Mouse (Mus musculus) ovary, postnatal 14 days (tissue): ENCODE results near the gene Chst11.

ENCODE experiments used
- DNase-seq: peaks from one replicate; pipeline ENCODE4 v3.0.0; 2022; ENCODE audit warnings: low spot score

Chst11 gene

DNA sequence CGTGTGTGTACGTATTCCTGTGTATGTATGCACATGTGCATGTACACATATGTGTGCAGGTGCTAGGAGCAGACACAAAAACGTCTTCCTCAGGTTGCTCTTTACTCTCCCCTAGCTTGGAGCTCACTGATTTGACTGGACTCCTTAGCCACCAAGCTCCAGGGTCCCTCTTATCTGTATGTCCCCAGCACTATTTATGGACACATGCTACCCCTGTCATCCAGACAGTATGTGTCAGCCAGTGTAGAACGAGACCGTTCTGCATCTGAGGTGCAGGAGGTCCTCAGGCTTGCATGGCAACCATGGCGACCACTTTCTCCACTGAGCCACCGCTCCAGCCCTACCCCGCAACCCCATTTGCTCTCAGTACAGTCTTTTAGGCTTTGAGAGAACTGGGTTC lies 93.4 kb downstream of the Chst11 start:
- DNase-seq: no peak

DNA sequence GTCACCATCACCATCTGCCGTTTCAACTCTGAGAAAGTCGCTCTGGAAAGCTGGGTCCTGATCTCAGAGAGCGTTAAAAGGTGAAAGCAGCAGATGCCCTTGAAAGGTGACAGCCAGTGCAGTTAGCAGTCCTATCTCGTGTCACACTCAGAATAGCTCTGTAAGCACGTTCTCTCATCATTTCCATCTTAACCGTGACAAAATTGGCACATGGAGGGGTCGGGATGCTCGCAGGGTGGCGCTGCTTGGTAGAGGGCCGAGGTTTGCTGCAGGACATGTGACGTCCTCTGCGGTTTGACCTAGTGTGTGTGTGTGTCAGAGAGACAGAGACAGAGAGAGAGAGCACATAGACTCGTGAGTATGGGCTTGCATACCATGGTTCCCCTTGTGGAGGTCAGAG lies 94.5 kb downstream of the Chst11 start:
- no peak for DNase-seq

DNA sequence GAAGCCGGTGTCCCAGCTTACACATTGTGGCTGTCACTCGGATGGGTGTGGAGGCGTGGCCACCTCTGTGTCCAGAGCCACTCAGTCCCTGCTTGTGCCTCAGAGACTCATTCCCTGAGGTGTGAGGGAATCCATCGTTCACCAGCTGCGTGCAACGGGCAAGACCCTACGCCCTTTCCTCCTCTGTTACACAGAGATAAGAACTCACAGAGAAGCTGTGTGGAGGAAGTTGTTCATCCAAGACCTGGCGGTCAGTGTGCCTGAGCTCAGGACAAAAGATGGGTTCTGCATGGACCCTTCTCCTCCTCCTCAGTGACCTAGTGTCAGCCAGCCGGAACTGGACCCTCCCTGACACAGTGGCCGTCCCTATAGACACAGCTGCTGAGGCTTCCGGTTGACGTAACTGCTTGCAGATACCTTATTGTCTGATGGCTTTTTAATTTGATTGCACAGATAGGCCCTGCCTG lies 95.0 kb downstream of the Chst11 start:
- DNase-seq: no peak

DNA sequence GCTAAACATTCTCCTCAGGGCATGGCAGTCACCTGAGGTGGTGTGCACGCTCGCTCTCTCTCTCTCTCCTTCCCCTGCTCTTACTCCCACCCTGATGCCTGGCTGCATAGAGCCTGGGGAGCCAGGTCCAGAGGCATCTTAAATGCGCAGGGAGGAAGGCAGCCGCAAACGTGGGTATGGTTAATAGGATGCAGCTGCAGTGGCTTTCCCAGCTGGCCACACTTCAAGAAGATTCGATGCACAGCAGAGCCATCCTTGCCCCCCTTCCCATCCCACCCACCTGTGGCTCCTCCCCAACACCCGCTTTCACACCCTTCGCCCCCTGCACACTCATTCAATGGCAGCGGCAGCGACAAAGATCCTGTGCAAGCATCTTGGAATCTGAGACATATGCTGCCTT lies 95.6 kb downstream of the Chst11 start:
- DNase-seq: no peak

DNA sequence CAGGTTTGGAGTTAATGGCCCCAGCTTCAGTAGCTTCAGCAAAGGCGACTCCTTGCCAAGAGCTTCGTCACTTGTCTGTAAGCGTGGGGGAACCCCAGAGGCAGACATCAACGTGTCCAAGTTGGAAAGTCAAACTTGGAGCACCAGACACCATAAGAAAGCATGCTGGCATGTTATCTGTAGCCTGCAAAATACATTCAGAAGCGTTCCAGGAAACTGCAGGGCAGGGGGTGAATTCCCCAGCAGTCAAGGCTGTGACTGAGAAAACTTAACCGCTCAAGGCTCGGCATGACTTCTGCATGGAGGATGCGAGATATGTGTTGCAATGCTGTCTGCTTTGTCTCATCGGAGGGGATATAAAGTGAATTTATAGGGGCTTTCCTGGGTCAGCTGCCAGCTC lies 98.6 kb downstream of the Chst11 start:
- peak; percentile 25 for DNase-seq

DNA sequence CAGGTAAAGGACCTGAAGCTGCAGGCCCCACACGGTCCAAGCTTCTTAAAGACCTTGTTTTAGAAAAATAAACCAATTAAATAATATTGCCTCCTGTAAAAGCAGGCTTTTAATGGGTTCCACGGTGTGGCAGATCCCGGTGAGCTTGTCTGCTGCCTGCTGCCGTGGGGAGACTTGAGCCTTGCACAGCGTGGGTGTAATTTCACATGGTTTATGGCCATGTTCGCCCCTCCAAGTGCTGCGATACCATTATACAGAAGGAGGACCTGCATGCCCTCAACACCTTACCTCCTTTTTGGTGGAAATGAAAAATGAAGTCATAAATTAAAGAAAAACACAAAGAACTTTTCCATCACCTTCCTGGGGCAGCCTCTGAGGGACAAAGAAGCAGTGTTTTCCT lies 103.0 kb downstream of the Chst11 start:
- no peak for DNase-seq

DNA sequence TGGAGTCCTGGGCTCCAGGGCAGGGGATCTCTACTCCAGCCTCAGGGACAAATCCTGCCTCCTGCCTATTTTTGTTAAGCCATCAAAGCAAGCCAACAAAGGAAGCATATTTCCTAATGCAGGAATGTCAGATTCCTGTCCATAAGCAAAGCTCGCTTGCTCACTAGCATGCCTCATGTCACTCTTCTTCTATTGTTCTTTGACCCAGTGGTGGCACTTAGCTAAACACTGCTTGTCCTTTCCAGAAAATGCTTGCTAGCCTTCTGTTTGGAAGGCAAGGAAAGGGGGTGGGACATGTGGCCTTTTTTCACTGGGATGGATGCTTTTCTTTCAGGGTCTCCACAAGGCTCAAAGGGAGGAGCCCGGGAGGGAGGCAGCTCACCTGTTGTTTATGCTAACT lies 103.5 kb downstream of the Chst11 start:
- DNase-seq: no peak

DNA sequence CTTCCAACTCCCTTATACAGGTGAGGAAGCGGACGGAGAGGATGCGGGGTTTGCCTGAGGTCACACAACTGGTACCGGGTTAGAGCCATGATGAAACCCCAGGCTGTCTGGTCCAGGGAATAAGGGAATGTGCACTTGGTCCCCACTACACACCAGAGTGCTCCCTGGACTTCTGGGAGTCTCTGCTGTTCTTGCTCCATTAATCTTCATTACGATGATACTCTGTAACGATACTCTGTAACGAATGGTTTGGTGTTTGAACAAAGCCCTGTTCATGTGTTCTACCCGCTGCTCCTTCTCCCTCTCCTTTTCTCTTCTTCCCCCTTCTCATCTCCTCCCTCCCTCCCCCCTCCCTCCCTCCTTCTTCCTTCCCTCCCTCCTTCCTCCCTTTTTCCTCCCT lies 104.9 kb downstream of the Chst11 start:
- no peak for DNase-seq

DNA sequence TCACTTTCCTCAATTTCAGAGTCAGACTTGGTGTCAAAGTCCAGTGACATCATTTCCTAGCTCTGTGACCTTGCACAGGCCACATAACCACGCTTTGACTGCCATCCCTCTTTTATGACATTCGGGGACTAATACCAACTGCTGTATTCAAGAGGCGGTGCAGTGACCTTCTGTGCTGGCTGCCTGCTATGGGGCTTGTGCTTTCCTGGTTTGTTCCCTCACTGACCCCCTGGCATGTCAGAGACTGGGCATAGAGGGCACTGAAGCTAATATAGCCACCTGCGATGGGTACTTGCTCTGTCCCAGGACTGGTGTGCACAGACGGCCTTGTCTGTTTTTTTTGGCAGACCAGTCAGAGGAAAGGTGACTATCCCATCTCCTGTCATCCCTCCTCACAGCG lies 108.4 kb downstream of the Chst11 start:
- no peak for DNase-seq

DNA sequence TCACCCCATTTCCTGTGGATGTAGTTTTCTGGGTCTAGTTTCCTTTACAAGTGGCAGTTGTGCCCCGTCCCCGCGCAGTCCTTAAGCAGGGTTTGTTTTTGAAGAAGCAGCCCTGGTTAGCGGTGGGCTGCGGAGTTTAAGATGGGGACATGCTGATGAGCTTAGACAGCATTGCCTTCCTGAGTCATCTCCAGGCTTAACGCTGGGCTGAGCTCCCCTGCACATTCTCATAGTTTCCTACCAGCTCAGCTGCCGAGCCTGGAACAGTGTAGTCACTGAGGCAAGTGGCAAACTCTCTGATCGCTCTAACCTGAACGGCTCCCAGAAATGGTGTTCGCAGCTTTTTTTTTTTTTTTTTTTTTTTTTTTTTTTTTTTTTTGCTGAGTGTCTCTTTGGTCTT lies 109.0 kb downstream of the Chst11 start:
- no peak for DNase-seq

DNA sequence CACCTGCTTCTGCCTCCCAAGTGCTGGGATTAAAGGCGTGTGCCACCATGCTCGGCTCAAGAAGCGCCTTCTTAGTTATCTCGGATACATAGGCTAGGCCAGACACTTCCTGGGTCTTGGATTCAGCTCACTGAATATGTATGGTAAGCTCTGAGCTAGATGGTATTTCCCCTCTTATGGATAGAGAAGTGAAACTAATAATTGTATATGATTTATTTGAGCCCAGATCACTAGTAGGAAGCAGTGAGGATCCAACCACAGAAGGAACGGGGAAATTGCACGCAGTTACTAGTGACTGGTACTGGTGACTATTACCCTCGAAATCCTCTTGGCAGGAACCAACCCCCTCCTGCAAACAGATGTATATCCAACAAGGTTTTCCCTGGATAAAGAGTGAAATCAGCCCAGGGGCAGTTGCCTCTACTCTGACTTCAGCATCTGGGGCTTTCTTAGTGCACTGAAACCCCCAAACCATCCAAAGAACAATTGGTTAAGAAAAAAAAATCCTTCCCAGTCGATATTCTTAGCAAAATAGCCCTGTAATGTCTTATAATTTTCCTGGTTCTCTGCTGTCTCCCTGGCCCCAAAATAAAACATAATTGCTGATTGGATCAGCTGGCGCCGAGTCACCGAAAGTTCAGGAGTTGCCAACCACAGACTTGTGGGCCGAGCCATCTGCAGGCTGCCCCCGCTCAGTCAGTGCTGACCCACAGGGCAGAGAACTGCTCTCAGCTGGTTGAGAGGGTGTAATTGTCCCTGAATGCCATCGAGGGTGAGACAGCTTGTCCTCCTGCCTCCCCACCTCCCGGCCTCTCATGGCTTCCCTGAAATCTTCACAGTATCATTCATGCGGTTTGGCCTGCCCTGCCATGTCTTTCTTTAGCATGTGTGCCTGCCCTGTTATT lies 109.8 kb downstream of the Chst11 start:
- DNase-seq: no peak

DNA sequence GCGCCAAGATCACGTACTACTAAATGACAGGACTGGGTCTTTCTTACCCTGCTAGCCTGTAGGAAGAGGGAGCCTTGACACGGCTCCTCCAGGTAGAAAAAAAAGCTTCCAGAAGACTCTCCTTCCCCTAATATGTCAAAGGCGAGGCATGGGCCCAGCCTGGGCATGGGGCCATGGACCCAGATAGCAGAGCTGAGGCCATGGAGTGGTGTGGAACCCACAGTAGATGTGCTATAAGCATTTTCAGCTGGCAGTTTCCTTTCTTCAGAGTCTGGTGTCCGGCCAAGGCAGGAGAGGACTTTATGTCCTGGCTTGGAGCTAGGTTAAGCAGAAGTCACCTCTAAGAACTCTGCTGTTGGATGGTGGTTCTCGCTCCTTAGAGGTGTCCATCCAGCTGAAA lies 111.0 kb downstream of the Chst11 start:
- no peak for DNase-seq

DNA sequence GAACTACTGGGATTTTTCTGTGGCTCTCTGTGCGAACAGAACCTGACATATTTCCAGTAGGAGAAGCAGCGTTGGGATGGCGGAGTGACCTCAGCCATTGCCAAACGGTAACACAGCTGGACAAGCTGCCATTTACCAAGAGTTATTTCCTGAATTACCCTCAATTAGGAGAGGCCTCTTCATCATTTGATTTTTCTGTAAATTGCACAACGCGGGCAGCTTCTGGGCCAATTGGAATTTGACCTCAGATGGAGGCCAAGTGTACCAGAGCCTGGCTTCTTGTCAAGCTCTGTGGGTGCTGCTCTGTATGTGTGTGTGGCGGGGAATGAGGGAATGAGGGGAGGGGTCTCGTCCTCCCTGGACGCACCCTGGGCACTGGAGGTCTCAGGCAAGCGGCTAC lies 113.6 kb downstream of the Chst11 start:
- DNase-seq: no peak

DNA sequence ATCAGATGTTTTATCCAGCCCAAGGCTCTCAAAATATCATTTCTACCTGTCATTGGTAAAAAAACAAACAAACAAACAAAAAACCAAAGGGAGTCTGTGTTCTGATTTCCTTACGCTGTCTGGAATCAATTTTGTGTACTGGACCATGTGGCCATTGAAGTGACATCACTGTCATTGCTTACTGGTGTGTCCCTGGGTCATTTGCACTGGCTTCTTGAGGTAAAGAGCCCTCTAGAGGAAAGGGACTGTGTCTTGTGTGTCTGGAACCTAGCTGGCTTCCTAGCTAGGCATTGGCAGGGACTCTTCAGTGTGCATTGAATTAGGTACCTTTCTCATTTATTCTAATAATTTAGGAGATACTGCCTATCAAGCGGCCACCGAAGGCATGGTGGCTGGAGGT lies 114.4 kb downstream of the Chst11 start:
- no peak for DNase-seq

DNA sequence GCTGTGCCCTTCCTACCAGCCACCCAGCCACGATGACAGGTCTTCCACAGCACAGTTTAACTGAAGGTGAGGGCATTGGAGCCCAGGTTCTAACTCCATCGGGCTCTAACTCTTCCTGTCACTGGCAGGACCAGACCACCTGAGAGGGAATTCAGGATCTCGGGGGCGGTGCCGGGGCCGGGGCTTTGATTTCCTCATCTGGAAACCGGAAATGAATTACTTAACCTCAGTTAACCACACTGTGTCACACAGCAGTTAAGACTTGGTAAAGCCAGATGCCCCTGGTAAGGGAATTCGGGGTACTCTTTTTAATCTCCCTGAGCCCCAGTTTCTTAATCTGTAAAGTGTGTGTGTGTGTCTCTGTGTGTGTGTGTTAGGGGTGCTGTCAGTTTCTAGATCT lies 115.6 kb downstream of the Chst11 start:
- DNase-seq: no peak

DNA sequence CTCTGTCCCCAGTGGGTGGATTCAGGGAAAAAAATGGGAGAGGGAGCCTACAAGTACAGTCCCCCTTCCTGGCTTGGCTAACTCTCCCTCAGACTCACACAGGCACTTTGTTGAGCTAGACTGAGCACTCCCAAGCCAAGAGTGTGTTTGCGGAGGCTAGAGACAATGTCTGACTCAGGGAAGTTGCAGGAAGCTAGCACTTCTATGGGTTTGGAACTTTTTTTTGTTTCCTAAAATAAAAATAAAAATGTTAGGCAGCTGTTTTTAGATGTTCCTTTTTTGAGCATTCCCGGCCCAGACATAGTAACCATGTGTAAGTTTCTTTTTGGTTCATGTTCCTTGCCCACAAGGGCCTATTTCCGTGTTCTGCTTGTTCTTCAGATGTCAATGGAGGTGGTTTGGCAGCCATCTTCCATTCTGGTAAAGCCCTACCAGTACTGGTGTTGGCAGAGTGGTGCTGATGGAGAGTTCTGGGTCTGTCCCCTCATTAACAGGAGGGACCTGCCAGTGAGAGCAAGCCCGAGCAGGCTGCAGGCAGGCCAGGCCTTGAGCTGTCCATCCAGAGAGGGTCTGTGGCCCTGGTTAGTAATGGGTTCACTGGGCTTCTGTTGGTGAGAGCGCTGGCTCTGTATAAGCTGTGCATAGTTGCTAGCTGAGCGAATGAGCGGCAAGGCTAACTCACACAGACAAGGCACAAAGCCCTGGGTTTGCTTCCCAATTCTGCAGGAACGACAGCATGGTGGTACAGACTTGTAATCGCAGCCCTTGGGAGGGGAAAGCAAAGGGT lies 116.3 kb downstream of the Chst11 start:
- no peak for DNase-seq

DNA sequence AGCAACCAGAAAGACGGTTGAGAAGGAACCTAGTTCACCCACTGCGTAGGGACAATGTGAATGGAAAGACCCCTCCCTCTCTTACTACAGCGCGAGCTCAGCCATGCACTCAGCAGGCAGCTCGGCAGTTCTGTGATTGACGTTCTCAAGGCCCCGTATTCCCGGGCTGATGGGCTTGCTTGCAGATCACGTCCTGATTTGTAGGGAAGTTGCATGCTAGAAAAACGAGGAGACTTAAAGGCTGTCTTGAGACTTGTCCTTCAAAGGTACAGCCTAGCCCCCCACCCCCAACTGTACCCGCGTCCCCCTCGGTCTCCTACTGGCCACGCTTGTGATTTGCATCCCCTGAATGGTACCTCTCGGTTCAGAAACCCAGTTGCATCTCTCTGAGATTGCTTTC lies 117.4 kb downstream of the Chst11 start:
- DNase-seq: no peak

DNA sequence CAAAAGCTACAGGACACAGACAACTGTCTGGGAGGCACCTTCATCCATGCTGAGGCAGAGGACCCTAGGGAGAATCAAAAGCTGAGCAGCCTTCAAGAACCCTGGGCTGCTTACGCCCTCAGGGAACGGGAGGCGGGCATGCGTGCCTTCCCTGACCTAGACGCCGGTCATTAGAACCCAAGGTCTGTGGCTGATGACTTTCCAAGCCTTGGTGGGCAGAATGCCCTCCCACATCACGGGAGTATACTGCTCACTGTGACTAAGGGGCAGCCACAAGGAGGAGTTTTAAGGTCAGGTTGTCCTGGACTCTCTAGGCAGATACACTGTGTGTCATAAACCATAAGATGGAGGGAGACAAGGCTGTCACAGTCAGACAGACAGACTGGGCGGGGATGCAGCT lies 118.9 kb downstream of the Chst11 start:
- DNase-seq: no peak

DNA sequence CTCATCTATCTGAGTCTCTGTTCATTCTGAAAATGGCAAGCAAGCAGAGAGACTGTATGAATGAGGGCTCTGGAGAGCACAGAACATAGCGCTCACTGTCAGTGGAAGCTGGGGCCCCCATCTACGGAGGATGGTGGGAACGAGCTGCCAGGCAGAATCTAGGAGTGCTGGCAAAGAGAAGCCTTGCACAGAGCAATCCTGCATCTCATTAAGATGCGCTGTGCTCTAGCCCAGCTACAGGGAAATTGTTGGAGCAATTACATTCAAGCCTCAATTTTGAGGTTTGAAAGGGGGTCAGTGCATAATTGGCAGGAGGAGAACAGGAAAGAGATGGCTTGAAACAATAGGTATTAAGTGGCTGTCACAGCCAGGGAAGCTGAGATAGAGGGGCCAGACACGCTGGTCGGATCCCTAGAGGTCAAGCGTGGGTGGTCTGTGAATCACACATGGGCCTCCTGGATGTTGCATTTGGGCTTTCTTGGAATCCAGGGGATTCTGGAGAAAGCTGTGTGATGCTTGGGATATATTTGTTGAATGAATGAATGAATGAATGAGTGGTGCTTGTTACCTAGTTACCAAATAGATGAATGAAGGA lies 121.0 kb downstream of the Chst11 start:
- no peak for DNase-seq

DNA sequence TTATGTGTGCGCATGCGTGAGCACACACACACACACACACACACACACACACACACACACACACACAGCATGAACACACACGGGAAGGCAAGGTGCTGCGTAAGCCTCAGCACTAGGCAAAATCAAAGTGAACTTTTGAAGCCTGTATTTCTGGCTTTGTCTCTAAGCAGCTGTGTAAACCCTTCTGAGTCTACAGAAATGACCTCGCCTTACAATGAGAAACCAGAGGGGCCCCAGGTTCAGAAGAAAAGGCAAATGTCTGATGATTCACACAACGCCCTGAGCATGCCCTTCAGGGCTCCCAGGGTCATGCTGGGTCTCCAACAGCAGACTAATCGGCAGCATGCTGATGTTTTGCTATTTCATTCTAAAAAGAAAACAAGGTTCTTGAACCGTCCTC lies 122.1 kb downstream of the Chst11 start:
- DNase-seq: no peak

DNA sequence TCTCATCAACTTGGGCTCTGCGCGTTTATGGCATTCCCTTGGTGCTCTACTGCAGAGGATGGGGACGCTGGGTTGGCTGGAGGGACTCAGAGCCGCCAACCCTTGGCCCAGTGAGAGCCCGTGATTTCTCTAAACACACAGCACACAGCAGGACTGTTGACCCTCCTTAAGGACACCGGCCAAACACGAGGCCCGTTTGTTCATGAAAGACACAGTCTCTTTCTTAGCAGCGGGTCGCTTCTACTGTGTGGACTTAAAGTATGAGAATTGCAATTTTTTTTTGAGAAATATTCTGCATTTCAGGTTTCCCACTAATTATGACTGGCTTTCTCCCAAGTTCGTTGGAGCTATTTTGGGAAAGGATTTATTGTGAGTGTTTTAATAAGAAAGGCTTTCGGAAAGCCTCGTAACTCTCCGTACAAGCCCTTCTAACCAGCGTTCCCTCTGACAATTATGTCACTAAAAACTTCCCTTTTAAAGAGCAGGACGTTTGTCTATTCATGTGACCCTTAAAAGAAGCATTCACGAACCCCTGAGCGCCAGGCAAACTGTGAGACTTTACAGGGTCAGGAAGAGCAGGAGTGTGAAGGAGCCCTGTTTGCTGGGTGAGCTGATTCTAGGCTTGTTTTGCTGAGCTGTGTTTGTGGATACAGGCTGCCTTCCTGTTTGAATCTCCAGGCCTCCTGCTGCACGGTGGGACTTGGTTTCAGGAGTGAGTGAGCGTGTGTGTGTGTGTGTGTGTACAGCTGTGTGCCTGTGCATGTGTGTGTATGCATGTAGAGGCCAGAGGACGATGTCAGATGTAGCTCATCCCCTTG lies 122.8 kb downstream of the Chst11 start:
- no peak for DNase-seq

DNA sequence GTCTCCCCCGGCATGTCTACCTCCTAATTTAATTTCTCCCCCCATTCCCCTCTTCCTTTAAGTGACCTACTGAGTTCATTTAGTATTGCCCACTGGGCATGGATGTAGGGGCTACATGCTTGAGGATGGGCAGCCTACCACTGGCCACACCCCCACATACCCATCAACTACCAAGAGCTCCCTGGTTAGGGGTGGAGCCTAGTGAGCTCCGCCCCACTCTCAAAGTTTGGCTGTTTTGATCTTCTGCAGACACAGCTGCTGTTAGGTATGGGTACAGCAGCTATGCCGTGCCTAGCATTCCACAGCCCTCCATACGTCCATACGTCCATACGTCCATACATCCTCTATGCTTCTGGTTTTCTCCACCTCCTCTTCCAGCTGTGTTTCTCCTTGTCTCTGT lies 123.6 kb downstream of the Chst11 start:
- no peak for DNase-seq
